Mouse (Mus musculus) forebrain, embryonic 16.5 days (tissue): Measurements from ENCODE around the gene Slc47a1. TPM values are rescaled to one million over a fixed set of nuclear protein-coding genes. Genes with fewer than 3 reads are reported as not detected.

Source experiments
- ATAC-seq: fragments of 200-750 bp; cut with Nextera tagmentation; 2 replicates; pipeline ENCODE4 v1.8.0; 2017; ENCODE audit warnings: mild to moderate bottlenecking, moderate library complexity
- H3K27ac ChIP-seq: fragments of 300-500 bp; sonication (generic); 2 replicates; pipeline ENCODE4 v1.5.1; 2014; ENCODE audit warnings: low read length, control low read depth
- H3K27me3 ChIP-seq: fragments of 300-500 bp; sonication (generic); replicated peaks from 2 replicates; pipeline ENCODE4 v1.6.1; 2014; ENCODE audit warnings: low read length; ENCODE audit not compliant: control insufficient read depth, insufficient read depth
- H3K36me3 ChIP-seq: fragments of 300-500 bp; sonication (generic); 2 replicates; pipeline ENCODE4 v1.6.1; 2014; ENCODE audit not compliant: control insufficient read depth, insufficient read depth
- H3K4me1 ChIP-seq: fragments of 300-500 bp; sonication (generic); replicated peaks from 2 replicates; pipeline ENCODE4 v1.6.1; 2014; ENCODE audit warnings: low read length; ENCODE audit not compliant: control insufficient read depth, insufficient read depth
- H3K4me2 ChIP-seq: fragments of 300-500 bp; sonication (generic); 2 replicates; pipeline ENCODE4 v1.6.1; 2014; ENCODE audit warnings: mild to moderate bottlenecking, low read length, control low read depth
- H3K4me3 ChIP-seq: fragments of 300-500 bp; sonication (generic); replicated peaks from 2 replicates; pipeline ENCODE4 v1.5.1; 2014; ENCODE audit warnings: mild to moderate bottlenecking, low read length, control low read depth
- H3K9ac ChIP-seq: fragments of 300-500 bp; sonication (generic); replicated peaks from 2 replicates; pipeline ENCODE4 v1.6.1; 2014; ENCODE audit warnings: low read depth, low read length, control low read depth
- H3K9me3 ChIP-seq: fragments of 300-500 bp; sonication (generic); 2 replicates; pipeline ENCODE4 v1.6.1; 2016; ENCODE audit warnings: low read length; ENCODE audit not compliant: control insufficient read depth
- WGBS: fragments of 180-500 bp; shearing (Covaris S2); extraction: QIAGEN DNeasy Blood & Tissue Kit; methylation state at CpG from one replicate; pipeline ENCODE4 v1.1.7; 2014; 5-methylcytosine and 5-hydroxymethylcytosine counted together
- polyA plus RNA-seq: library from polyadenylated mRNA; unstranded; fragments of >200 nt; fragmentation: Nextera tagmentation; extraction: Ambion mirVana; gene quantifications from 2 replicates; pipeline ENCODE4 v1.2.1, GENCODE M21; 2015

Slc47a1 gene
- polyA plus RNA-seq, 1 experiment from 2014 or later = 0.10 TPM

GRCm38 (mm10) chr11:61356600-61356999 lies 21.5 kb downstream of the Slc47a1 start:
- Histone ChIP-seq H3K4me2 (no peak overlapping the region), H3K27ac (no peak overlapping the region), H3K9me3 (no peaks in the 10 kb centered on the region), H3K36me3 (no peaks in the 10 kb centered on the region), H3K9ac (no peak overlapping the region), H3K4me3 (no peak overlapping the region), H3K27me3 (no peaks in the 10 kb centered on the region), H3K4me1 (no peaks in the 10 kb centered on the region)
- no peak for ATAC-seq
- WGBS = 87% methylated on average over 9 of the region's 9 CpGs

GRCm38 (mm10) chr11:61356111-61356510 lies 22.0 kb downstream of the Slc47a1 start:
- Histone ChIP-seq H3K27ac (no peak overlapping the region), H3K36me3 (no peaks in the 10 kb centered on the region), H3K4me2 (no peak overlapping the region), H3K9ac (no peak overlapping the region), H3K27me3 (no peaks in the 10 kb centered on the region), H3K4me3 (no peak overlapping the region), H3K4me1 (no peaks in the 10 kb centered on the region), H3K9me3 (no peaks in the 10 kb centered on the region)
- WGBS = 74% methylated on average over 6 of the region's 6 CpGs
- ATAC-seq = no peak

- Histone ChIP-seq H3K9ac (no peak overlapping the region), H3K4me3 (no peak overlapping the region), H3K27ac (no peak overlapping the region), H3K36me3 (no peaks in the 10 kb centered on the region), H3K4me1 (no peaks in the 10 kb centered on the region), H3K4me2 (no peak overlapping the region), H3K9me3 (no peaks in the 10 kb centered on the region), H3K27me3 (no peaks in the 10 kb centered on the region)
- no peak for ATAC-seq
- WGBS = 87% methylated on average over 5 of the region's 5 CpGs
Observed at GRCm38 (mm10) chr11:61355351-61355750, 22.8 kb downstream of the Slc47a1 start.

- no peaks in the 10 kb centered on the region for H3K27me3 ChIP-seq
- H3K4me3 ChIP-seq = no peak overlapping the region
- no peaks in the 10 kb centered on the region for H3K4me1 ChIP-seq
- H3K9me3 ChIP-seq = no peaks in the 10 kb centered on the region
- no peak overlapping the region for H3K27ac ChIP-seq
- no peak for ATAC-seq
- no peak overlapping the region for H3K4me2 ChIP-seq
- no peaks in the 10 kb centered on the region for H3K36me3 ChIP-seq
- H3K9ac ChIP-seq = no peak overlapping the region
- 86% methylated on average over 6 of the region's 6 CpGs for WGBS
Observed at GRCm38 (mm10) chr11:61354346-61354745, 23.8 kb downstream of the Slc47a1 start.

GRCm38 (mm10) chr11:61353038-61353437 lies 25.1 kb downstream of the Slc47a1 start:
- WGBS = 72% methylated on average over 2 of the region's 2 CpGs
- no peak overlapping the region for H3K9ac ChIP-seq
- no peak overlapping the region for H3K4me3 ChIP-seq
- ATAC-seq = no peak
- no peaks in the 10 kb centered on the region for H3K27me3 ChIP-seq
- H3K4me1 ChIP-seq = no peaks in the 10 kb centered on the region
- H3K9me3 ChIP-seq = no peaks in the 10 kb centered on the region
- no peak overlapping the region for H3K27ac ChIP-seq
- H3K4me2 ChIP-seq = no peak overlapping the region
- H3K36me3 ChIP-seq = no peaks in the 10 kb centered on the region

- no peak for ATAC-seq
- Histone ChIP-seq H3K4me2 (no peak overlapping the region), H3K4me3 (no peak overlapping the region), H3K9ac (no peak overlapping the region), H3K9me3 (no peaks in the 10 kb centered on the region), H3K4me1 (no peaks in the 10 kb centered on the region), H3K36me3 (no peaks in the 10 kb centered on the region), H3K27me3 (no peaks in the 10 kb centered on the region), H3K27ac (no peak overlapping the region)
- 50% methylated on average over 9 of the region's 9 CpGs for WGBS
Observed at GRCm38 (mm10) chr11:61352138-61352651, 25.9 kb downstream of the Slc47a1 start.

- H3K9ac ChIP-seq = no peak overlapping the region
- H3K4me3 ChIP-seq = no peak overlapping the region
- H3K27ac ChIP-seq = no peak overlapping the region
- no peak overlapping the region for H3K4me2 ChIP-seq
- WGBS = 9% methylated on average over 8 of the region's 8 CpGs
- H3K4me1 ChIP-seq = no peaks in the 10 kb centered on the region
- peaks cover 3% of the 10 kb centered on the region; the same call in 1 of the 2 replicates for H3K27me3 ChIP-seq
- H3K9me3 ChIP-seq = no peaks in the 10 kb centered on the region
- ATAC-seq = no peak
- H3K36me3 ChIP-seq = no peaks in the 10 kb centered on the region
Observed at GRCm38 (mm10) chr11:61349337-61349736, 28.8 kb downstream of the Slc47a1 start.

- ATAC-seq = no peak
- Histone ChIP-seq H3K36me3 (no peaks in the 10 kb centered on the region), H3K27me3 (peaks cover 25% of the 10 kb centered on the region), H3K4me2 (no peak overlapping the region), H3K4me3 (no peak overlapping the region), H3K27ac (no peak overlapping the region), H3K9me3 (no peaks in the 10 kb centered on the region), H3K4me1 (peaks cover 8% of the 10 kb centered on the region), H3K9ac (no peak overlapping the region)
- WGBS = 61% methylated on average over 8 of the region's 8 CpGs
Observed at GRCm38 (mm10) chr11:61346133-61346532, 32.0 kb downstream of the Slc47a1 start.

- Histone ChIP-seq H3K4me2 (peak within 1 kb of the TSS; percentile 60), H3K9me3 (no peaks in the 10 kb centered on the region), H3K4me3 (peak within 1 kb of the TSS; percentile 39), H3K9ac (peak within 1 kb of the TSS; percentile 30; the same call in 1 of the 2 replicates), H3K27ac (no peak within 1 kb of the TSS), H3K36me3 (no peaks in the 10 kb centered on the region), H3K27me3 (peaks cover 25% of the 10 kb centered on the region), H3K4me1 (peaks cover 8% of the 10 kb centered on the region)
- 3% methylated on average over 60 of the region's 61 CpGs for WGBS
- 0 out of 2 replicates have a peak, but pooled peaks have one; percentile 15 for ATAC-seq
Observed at GRCm38 (mm10) chr11:61342505-61343420, 35.4 kb downstream of the Slc47a1 start, which contains the start of gene Slc47a2. Gene Slc47a2, minus strand, starts transcription at chr11:61342860.
